Mouse (Mus musculus): ENCODE measurements around the gene Kansl1.
"Not testable (repeated sequence)": the region's sequence is repeated elsewhere in the genome, so short reads cannot be mapped to it uniquely, and the experiment has no call there.

The Kansl1 gene

DNA sequence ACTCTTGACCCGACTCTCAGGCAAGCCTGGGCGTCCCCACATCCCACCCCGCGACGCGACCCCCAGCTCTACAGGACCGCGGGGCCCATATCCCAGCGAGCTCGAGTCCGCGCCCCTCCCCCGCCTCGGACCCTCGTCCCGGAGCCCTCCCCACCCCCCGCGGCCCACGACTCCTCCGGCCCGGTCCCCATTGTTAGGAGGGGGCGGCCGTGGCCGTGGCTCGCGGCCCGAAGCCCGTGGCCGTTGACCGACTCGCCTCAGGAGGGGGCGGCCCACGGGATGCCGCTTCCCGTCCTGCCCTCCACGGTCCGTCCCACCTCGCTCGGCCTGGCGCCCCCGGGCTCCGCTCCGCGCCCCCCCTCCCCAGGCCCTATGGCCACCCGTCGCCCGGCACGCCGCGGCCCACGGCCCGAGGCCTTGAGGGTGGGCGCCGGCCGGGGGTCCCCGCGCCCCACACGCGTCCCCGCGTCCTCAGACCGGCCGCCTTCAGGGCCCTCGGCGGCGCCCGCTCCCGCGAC, at the start of gene Kansl1:
Kansl1 (minus strand) TSS at position 111 of the 518 bp plus-strand sequence.
- peak; percentile 56 for DNase-seq (ENCODE audit: extremely low spot score)

DNA sequence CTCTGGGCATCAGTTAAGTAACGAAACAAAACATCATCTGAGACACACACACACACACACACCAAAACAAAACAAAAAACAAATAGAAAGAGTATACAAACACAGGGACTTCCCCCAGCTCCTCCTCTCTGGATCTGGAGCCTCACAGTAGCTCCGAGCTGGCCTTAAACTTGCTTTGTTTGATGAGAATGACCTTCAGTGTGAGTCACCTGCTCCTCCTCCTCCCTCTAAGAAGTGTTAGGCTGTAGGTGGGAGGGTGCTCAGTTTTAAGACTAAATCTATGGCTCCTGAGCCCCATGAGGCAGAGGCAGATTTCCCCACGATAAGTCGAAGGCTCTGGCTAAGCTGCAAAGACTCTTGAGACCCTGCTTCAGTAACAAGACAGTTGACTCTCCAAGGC, 43.8 kb upstream of the Kansl1 start:
- DNase-seq (ENCODE audit: extremely low spot score): no peak

GRCm38 (mm10) chr11:104510606-104511005, 41.9 kb upstream of the Kansl1 start:
- DNase-seq (ENCODE audit: extremely low spot score): no peak

DNA sequence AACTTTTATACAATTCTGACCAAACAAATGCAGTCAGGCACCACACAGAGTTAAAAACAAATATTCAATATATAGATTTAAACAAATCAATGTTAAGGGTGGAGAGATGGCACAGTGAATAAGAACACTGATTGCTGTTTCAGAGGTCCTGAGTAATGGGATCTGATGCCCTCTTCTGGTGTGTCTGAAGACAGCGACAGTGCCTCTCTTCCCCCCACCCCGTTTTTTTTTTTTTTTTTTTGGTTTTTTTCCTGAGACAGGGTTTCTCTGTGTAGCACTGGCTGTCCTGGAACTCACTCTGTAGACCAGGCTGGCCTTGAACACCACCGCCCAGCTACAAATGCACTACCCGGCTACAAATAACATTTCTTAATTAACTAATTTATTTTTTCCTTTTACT, 39.8 kb upstream of the Kansl1 start:
- no peak for DNase-seq (ENCODE audit: extremely low spot score)

DNA sequence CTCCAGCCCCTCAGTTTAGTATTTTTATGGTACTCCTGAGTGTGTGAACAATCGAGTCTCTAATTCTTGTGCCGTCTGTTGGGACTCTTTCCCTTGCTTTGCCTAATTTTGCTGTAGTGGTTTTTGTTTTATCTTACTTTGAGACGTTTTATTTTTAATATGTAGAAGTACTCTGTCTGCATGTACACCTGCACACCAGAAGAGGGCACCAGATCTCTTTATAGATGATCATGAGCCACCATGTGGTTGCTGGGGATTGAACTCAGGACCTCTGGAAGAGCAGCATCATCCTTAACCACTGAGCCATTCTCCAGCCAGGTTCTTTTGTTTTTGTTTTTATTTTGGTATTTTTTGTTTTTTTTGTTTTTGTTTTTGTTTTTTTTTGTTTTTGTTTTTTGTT, 19.6 kb upstream of the Kansl1 start:
- DNase-seq (ENCODE audit: extremely low spot score): no peak

DNA sequence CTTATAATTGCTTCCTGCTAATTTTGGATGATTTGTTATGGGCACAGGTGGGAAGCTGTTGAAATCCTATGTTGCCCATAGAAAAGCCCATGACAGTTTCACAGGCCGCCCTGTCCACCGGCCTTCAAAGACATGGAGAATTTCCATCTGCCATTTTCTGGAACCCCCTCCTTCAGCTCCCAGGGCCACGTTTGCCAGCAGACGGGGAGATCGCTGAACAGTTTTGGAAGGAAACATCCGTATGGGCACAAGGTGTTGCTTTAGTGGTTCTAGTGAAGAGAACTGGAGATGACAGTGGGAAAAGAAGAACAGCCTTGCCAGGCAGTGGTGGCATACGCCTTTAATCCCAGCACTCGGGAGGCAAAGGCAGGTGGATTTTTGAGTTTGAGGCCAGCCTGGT, 13.3 kb upstream of the Kansl1 start:
- no peak for DNase-seq (ENCODE audit: extremely low spot score)

DNA sequence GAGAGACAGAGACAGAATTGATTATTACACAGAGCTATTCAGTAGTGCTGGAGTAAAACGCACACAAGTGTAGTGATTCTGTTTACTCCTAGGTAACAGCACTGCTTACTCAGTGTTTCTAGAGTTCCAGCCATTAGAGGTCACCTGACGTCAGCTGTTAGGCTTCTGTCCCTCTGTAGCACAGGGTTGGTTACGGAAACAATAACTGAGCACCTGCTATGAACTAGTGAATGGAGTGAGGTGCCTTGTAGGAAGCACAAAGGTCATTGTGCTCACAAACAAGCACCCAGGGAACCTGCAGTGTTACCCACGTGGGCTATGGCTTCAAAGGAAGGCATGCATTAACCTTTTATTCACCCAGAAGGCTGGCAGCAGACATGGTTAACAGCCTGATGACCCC, 10.8 kb upstream of the Kansl1 start:
- DNase-seq (ENCODE audit: extremely low spot score): no peak

GRCm38 (mm10) chr11:104469371-104469835, 742 bp upstream of the Kansl1 start:
- peak; percentile 95 for DNase-seq (ENCODE audit: extremely low spot score)

- DNase-seq (ENCODE audit: extremely low spot score): no peak
Measured at GRCm38 (mm10) chr11:104467698-104468097, 963 bp downstream of the Kansl1 start.

DNA sequence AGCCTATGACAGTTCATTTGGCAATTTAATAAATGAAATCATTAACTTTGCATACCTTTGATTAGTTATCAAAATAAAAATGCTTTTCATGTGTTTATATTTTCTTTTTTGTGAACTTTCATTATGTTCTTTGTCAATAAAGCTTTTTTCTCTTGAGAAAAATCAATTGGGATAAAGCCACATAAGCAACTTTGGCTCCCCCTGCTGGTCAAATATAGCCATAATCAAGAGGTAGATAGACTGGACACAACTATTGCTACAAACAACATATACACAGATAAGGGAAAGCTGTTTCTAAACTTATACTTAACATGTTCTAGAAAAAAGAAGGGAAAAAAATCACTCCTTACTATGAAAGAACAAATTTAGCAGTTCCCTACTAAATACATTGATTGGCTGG, 7.1 kb downstream of the Kansl1 start:
- DNase-seq (ENCODE audit: extremely low spot score): peak; percentile 47

DNA sequence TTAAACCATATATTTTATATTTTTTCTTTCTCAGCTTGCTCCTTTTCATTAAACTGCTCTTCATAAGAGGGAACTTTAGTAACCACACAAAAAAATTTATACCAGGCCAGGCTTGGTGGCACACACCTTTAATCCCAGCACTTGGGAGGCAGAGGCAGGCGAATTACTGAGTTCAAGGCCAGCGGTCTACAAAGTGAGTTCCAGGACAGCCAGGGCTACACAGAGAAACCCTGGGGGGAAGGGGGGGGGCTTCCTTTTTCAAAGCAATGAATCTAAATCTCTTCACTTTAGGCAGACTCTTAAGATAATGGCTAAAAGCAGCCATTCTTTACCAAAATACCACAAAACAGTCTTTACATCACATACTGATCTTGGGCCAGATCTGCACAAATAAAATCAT, 9.0 kb downstream of the Kansl1 start:
- no peak for DNase-seq (ENCODE audit: extremely low spot score)

DNA sequence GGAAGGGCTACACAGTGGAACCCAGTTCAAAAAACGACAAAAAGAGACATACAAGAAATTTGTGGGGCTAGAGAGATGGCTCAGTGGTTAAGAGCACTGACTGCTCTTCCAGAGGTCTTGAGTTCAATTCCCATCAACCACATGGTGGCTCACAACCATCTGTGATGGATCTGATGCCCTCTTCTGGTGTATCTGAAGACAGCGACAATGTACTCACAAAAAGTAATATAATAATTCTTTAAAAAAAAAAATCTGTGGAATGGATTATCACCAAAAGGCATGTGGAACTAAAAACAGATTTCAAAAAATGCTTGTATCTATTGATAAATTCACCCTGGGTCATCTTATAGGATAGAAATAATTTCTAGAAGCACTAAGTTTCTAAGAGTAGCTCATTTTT, 10.2 kb downstream of the Kansl1 start:
- no peak for DNase-seq (ENCODE audit: extremely low spot score)

DNA sequence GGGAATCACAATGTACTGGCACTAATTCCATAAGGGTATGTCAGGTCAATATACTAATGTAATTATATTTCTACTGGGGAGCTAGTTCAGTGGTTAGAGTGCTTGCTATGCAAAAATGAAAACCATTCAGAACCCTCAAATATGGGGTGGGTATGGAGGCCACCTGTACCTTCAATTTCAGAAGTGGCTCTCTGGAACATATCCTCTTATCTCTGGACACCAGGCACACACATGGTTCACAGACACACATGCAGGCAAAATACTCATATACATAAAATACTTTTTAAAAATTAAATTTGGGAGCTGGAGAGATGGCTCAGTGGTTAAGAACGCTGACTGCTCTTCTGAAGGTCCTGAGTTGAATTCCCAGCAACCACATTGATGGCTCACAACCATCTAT, 16.0 kb downstream of the Kansl1 start:
- DNase-seq (ENCODE audit: extremely low spot score): no peak

GRCm38 (mm10) chr11:104451239-104451638, 17.4 kb downstream of the Kansl1 start:
- DNase-seq (ENCODE audit: extremely low spot score): no peak

DNA sequence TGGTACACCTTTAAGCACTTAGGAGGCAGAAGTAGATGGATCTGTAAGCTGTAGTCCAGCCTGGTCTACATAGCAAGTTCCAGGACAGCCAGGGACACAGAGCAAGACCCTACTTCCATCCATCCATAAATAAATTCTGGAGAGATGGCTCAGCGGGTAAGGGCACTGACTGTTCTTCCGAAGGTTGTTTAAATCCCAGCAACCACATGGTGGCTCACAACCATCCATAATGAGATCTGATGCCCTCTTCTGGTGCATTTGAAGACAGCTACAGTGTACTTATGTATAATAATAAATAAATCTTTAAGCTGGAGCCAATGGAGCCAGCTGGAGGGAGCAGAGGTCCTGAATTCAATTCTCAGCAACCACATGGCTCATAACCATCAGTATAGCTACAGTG, 20.2 kb downstream of the Kansl1 start:
- not testable (repeated sequence) for DNase-seq (ENCODE audit: extremely low spot score)

- DNase-seq (ENCODE audit: extremely low spot score): no peak
Measured at GRCm38 (mm10) chr11:104445538-104445937, 23.1 kb downstream of the Kansl1 start.

DNA sequence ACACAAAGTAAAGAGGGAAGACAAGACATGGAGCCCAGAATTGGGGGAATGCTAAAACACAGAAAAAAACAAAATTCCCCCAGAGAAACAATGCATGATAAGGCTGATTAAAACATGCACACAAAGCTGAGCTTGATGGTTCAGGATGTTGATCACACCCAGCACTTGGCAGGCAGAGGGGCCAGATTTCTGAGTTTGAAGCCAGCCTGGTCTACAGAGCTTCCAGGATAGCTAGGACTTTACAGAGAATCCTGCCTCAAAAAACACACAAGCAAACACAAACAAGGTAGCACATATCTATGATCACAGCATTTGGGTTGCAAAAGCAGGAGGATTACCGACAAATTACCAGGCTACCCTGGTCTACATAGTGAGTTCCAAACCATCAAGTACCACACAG, 23.6 kb downstream of the Kansl1 start:
- no peak for DNase-seq (ENCODE audit: extremely low spot score)

DNA sequence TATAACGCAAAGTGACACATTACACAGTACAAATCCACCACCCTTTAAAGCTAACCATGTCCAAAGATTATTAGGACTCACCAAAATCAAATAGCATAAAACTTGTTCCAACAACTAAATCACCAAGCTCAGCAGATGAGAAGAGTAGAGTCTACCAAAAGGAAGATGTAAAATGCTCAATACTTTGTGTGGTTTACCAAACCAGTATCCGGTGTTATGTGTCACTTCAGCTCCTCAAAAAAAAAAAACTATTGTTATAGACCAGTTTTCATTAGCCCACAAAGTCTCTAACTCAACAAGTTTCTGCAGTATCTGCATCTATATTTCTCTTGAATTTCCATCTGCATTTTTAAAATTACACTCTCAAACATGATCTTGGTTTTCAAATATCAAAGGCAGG, 25.3 kb downstream of the Kansl1 start:
- DNase-seq (ENCODE audit: extremely low spot score): no peak

DNA sequence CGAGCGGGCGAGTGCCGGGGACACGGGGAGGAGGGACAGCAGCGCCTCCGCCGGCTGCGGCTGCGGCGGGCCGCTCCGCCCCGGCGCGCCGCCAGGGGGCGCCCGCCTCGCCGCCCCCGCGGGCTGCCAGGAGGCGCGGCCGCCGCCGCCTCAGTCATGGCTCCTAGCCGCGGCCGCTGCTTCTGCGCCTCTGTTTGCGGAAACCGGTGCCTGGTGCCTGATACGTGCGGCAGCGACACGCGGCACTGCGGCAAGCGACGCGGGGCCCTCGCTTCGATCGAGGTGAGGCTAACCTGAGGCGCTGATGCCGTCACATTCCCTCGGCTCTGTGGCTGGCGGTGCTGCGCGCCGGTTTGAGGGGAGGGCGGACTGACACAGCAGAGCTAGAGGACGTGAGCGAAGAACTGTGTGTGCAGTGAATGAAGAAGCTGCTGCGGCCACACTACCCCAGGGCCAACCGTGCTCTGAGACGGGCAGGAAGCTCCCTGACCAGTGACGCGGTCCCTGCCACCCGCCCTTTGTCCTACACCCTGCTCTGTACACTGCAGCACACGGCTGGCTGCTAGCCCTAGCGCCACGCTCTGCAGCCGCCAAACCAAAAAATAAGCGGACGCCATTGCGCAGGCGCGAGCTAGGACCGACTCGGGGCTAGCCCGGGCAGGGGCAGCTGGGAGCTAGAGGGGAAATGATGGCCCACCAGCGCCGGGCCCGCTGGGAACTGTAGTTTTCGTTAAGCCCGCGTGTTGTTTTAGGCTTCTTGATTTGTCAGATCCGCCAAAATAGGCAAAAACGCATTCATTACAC, 26.1 kb downstream of the Kansl1 start:
- DNase-seq (ENCODE audit: extremely low spot score): peak; percentile 95

GRCm38 (mm10) chr11:104441475-104442332, 27.0 kb downstream of the Kansl1 start:
- DNase-seq (ENCODE audit: extremely low spot score): peak; percentile 82

DNA sequence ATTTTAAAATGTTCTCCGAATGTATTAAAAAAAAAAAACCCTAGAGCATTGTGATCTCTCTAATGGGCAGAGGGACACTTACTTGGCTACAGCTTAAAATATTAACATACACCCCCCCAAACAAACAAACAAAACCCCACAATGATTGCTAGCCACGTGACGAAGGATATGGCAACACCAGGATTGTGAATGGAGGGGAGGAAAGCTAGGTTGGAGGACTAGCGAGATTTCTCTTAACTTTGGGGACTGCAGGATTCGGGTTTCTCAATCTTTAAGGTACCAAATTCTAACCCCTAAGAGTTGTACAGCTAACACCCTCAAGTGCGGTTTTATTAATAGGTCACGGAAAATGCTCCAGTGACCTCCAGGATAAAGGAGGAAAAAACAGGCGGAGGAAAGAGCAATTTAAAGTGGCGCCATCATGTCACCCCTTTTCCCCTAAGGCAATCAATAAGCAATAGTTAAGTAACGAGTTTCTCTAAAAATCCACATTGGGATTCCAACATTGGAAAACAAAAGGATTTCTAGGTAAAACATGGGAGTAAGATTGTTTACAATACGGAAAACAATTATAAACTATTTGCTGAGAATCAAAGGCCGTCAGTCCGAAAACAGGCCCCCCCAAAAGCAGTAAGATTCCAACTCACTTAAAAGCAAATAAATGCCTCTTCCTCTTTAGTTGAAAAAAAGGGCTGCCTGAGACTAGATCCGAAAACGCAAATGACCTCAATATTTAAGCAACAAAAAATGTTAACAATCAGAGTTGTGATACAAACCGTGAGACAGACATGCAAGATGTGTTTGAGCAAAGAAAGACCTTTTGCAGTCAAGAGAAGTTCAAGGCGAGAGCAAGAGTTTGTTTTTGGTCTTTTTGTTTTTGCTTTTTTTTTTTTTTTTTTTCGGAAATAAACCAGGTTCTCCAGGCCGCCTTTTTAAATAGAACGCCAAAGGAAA, 27.9 kb downstream of the Kansl1 start:
- DNase-seq (ENCODE audit: extremely low spot score): peak; percentile 49

Measured in embryo, embryonic 9.5 days (tissue).